Mouse (Mus musculus) hindbrain, postnatal 0 days (tissue): Measurements from ENCODE around the gene Rasal2. TPM values are rescaled to one million over a fixed set of nuclear protein-coding genes. Genes with fewer than 3 reads are reported as not detected.

Experiments used
- ATAC-seq: fragments of 200-750 bp; cut with Nextera tagmentation; 2 replicates; pipeline ENCODE4 v1.8.0; 2017; ENCODE audit warnings: mild to moderate bottlenecking, moderate TSS enrichment, moderate library complexity
- DNase-seq: peaks from one replicate; pipeline ENCODE4 v3.0.0-alpha.2; 2015; ENCODE audit warnings: low spot score
- H3K27ac ChIP-seq: fragments of 300-500 bp; sonication (generic); 2 replicates; pipeline ENCODE4 v1.5.1; 2014; ENCODE audit warnings: mild to moderate bottlenecking
- H3K27me3 ChIP-seq: fragments of 300-500 bp; sonication (generic); 2 replicates; pipeline ENCODE4 v1.6.1; 2014; ENCODE audit warnings: low read length, mixed read lengths; ENCODE audit not compliant: insufficient read depth
- H3K36me3 ChIP-seq: fragments of 300-500 bp; sonication (generic); 2 replicates; pipeline ENCODE4 v1.6.1; 2014; ENCODE audit warnings: low read length, mixed read lengths; ENCODE audit not compliant: insufficient read depth
- H3K4me1 ChIP-seq: fragments of 300-500 bp; sonication (generic); 2 replicates; pipeline ENCODE4 v1.6.1; 2014; ENCODE audit warnings: antibody characterized with exemption, low read length, mixed read lengths; ENCODE audit not compliant: insufficient read depth
- H3K4me2 ChIP-seq: fragments of 300-500 bp; sonication (generic); 2 replicates; pipeline ENCODE4 v1.6.1; 2014; ENCODE audit warnings: low read depth, mild to moderate bottlenecking, low read length, moderate library complexity, mixed read lengths
- H3K4me3 ChIP-seq: fragments of 300-500 bp; sonication (generic); 2 replicates; pipeline ENCODE4 v1.5.1; 2014; ENCODE audit warnings: low read length
- H3K9ac ChIP-seq: fragments of 300-500 bp; sonication (generic); replicated peaks from 2 replicates; pipeline ENCODE4 v1.6.1; 2014; ENCODE audit warnings: mild to moderate bottlenecking, low read length, moderate library complexity, mixed read lengths
- H3K9me3 ChIP-seq: fragments of 300-500 bp; sonication (generic); 2 replicates; pipeline ENCODE4 v1.6.1; 2016; ENCODE audit warnings: low read length, mixed read lengths
- CTCF ChIP-seq: IDR thresholded peaks from 2 replicates; pipeline ENCODE4 v1.5.1; 2016; ENCODE audit warnings: antibody characterized with exemption, control low read depth, low read depth
- WGBS: fragments of 180-500 bp; shearing (Covaris S2); extraction: QIAGEN DNeasy Blood & Tissue Kit; methylation state at CpG from one replicate; pipeline ENCODE4 v1.1.7; 2014; 5-methylcytosine and 5-hydroxymethylcytosine counted together
- polyA plus RNA-seq: library from polyadenylated mRNA; unstranded; fragments of >200 nt; fragmentation: Nextera tagmentation; extraction: Ambion mirVana; gene quantifications from 2 replicates; pipeline ENCODE4 v1.2.1, GENCODE M21; 2015
- total RNA-seq: library from RNA; depleted of rRNA; stranded (reverse); fragments of >200 nt; gene quantifications from 2 replicates; pipeline ENCODE4 v1.2.3, GENCODE M21; 2014; rRNA removed

The Rasal2 gene
- total RNA-seq = 37.0 TPM in 2 replicates
- polyA plus RNA-seq = 31.3 and 33.7 TPM in 2 replicates

- Histone ChIP-seq H3K9ac (peak within 1 kb of the TSS; percentile 75), H3K36me3 (no peaks in the 10 kb centered on the region), H3K9me3 (no peaks in the 10 kb centered on the region), H3K4me1 (peaks cover 4% of the 10 kb centered on the region; the same call in 1 of the 2 replicates), H3K27ac (peak within 1 kb of the TSS; percentile 95), H3K27me3 (no peaks in the 10 kb centered on the region), H3K4me3 (peak within 1 kb of the TSS; percentile 83), H3K4me2 (peak within 1 kb of the TSS; percentile 83)
- under 1% methylated on average over 62 of the region's 62 CpGs for whole genome bisulfite sequencing
- TF ChIP-seq CTCF = no peak
- ATAC-seq = peak; percentile 98
- DNase-seq = peak; percentile 99
Measured at GRCm38 (mm10) chr1:157412454-157413369, at the start of gene Rasal2. Gene Rasal2, minus strand, starts transcription at chr1:157412595.

GRCm38 (mm10) chr1:157461276-157461675 is 48.9 kb upstream of the Rasal2 start:
- H3K4me3 ChIP-seq = no peak overlapping the region
- 98% methylated on average over 5 of the region's 5 CpGs for WGBS
- H3K4me1 ChIP-seq = no peaks in the 10 kb centered on the region
- H3K4me2 ChIP-seq = no peak overlapping the region
- no peaks in the 10 kb centered on the region for H3K27me3 ChIP-seq
- no peak for TF ChIP-seq CTCF
- DNase-seq (no peak), ATAC-seq (no peak)
- H3K36me3 ChIP-seq = no peaks in the 10 kb centered on the region
- no peak overlapping the region for H3K9ac ChIP-seq
- H3K27ac ChIP-seq = no peak overlapping the region
- H3K9me3 ChIP-seq = no peaks in the 10 kb centered on the region

GRCm38 (mm10) chr1:157459904-157460303 is 47.5 kb upstream of the Rasal2 start:
- Histone ChIP-seq H3K27me3 (no peaks in the 10 kb centered on the region), H3K4me3 (no peak overlapping the region), H3K27ac (no peak overlapping the region), H3K4me1 (no peaks in the 10 kb centered on the region), H3K9ac (no peak overlapping the region), H3K4me2 (no peak overlapping the region), H3K36me3 (no peaks in the 10 kb centered on the region), H3K9me3 (no peaks in the 10 kb centered on the region)
- DNase-seq (no peak), ATAC-seq (no peak)
- 92% methylated on average over 5 of the region's 5 CpGs for WGBS
- no peak for TF ChIP-seq CTCF

GRCm38 (mm10) chr1:157458421-157459208 is 46.2 kb upstream of the Rasal2 start, which contains the start of gene Cryzl2:
Gene Cryzl2, plus strand, starts transcription at chr1:157458577.
- ATAC-seq = peak; percentile 88
- H3K9me3 ChIP-seq = no peaks in the 10 kb centered on the region
- no peak within 1 kb of the TSS for H3K27ac ChIP-seq
- no peaks in the 10 kb centered on the region for H3K36me3 ChIP-seq
- peak within 1 kb of the TSS; percentile 19 for H3K4me3 ChIP-seq
- DNase-seq = peak; percentile 68
- TF ChIP-seq CTCF = peak; percentile 76
- WGBS = 5% methylated on average over 26 of the region's 29 CpGs
- H3K9ac ChIP-seq = 0 out of 2 replicates have a peak within 1 kb of the TSS, but pooled peaks have one; percentile 2
- no peaks in the 10 kb centered on the region for H3K4me1 ChIP-seq
- no peaks in the 10 kb centered on the region for H3K27me3 ChIP-seq
- H3K4me2 ChIP-seq = peak within 1 kb of the TSS; percentile 54

- Histone ChIP-seq H3K9me3 (no peaks in the 10 kb centered on the region), H3K27me3 (no peaks in the 10 kb centered on the region), H3K4me3 (no peak overlapping the region), H3K36me3 (no peaks in the 10 kb centered on the region), H3K4me1 (no peaks in the 10 kb centered on the region), H3K27ac (no peak overlapping the region), H3K9ac (no peak overlapping the region), H3K4me2 (no peak overlapping the region)
- TF ChIP-seq CTCF = no peak
- 60% methylated on average over 3 of the region's 3 CpGs for WGBS
- ATAC-seq = no peak
- no peak for DNase-seq
Measured at GRCm38 (mm10) chr1:157457789-157458188, 45.4 kb upstream of the Rasal2 start.

- no peak overlapping the region for H3K4me3 ChIP-seq
- TF ChIP-seq CTCF = no peak
- H3K9me3 ChIP-seq = no peaks in the 10 kb centered on the region
- peaks cover 3% of the 10 kb centered on the region; the same call in 1 of the 2 replicates for H3K4me1 ChIP-seq
- WGBS = 66% methylated on average over 6 of the region's 6 CpGs
- H3K36me3 ChIP-seq = no peaks in the 10 kb centered on the region
- ATAC-seq = no peak
- no peak overlapping the region for H3K9ac ChIP-seq
- H3K27ac ChIP-seq = no peak overlapping the region
- H3K27me3 ChIP-seq = no peaks in the 10 kb centered on the region
- H3K4me2 ChIP-seq = no peak overlapping the region
- no peak for DNase-seq
Measured at GRCm38 (mm10) chr1:157454876-157455275, 42.5 kb upstream of the Rasal2 start.
